Mouse (Mus musculus): Measurements from ENCODE around the gene Dnah8. TPM values are rescaled to one million over a fixed set of nuclear protein-coding genes. Genes with fewer than 3 reads are reported as not detected.
"Not testable (repeated sequence)": the region's sequence is repeated elsewhere in the genome, so short reads cannot be mapped to it uniquely, and the experiment has no call there.

Dnah8 gene
- total RNA-seq, 2 experiments from 2014 or later, result 1.4 to 2.4 TPM

GRCm38 (mm10) chr17:30609305-30609979 lies 14.7 kb upstream of the Dnah8 start:
- DNase-seq, result no peak

- no peak for DNase-seq
Observed at GRCm38 (mm10) chr17:30609980-30610307, 14.2 kb upstream of the Dnah8 start.

DNA sequence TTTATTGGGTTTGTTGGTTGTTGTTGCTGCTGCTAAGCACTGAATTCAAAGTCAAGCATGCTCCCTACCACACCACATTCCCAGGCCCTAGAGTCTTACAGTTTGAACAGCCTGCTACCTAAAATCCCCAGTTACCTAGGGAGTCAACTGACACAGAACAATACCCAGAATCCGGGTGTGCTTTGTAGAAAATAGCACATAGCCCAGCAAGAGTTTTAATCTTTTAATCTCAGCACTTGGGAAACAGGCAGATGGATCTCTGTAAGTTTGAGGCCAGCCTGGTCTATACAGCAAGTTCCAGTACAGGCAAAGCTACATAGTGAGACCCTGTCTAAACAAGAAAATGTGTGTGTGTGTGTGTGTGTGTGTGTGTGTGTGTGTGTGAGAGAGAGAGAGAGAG lies 13.4 kb upstream of the Dnah8 start:
- DNase-seq, result no peak

DNA sequence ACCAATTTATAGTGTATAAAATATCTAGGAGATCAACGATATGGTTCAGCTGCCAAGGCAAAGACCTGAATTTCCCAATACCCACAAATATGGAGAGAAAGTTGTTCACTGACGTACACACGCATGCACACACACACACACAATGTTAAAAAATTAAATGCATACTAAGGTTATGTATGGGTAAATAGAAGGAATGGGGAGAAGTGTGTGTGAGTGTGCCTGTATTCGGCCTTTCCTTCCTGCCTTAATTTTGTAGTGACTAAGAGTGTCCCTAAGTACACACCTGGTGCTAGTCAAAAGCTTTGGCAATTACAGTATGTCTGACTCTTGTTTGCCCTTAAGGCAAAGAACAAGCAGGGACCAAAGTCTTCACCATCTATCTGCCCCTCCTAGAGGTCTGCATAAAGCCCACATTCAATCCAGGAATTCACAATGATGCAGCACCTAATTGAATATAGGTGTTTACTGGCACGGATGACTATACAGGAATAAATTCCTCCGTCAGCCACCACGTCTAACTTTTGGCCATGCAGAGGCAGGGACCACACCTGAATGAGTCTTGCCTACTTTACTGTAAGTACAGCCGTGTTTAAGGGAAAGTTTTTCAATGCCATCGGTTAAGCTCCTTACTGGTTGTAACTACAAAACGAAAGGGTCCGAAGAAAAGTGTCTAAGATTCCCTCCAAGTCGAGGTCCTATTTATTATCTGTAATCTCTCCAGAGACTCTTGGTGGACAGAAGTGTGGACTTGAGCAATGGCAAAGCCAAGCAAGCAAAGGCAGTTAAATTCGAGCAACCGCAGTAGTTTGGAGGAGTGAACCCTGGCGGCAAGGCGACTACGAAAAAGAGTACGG lies 12.7 kb upstream of the Dnah8 start:
- DNase-seq, result no peak

DNA sequence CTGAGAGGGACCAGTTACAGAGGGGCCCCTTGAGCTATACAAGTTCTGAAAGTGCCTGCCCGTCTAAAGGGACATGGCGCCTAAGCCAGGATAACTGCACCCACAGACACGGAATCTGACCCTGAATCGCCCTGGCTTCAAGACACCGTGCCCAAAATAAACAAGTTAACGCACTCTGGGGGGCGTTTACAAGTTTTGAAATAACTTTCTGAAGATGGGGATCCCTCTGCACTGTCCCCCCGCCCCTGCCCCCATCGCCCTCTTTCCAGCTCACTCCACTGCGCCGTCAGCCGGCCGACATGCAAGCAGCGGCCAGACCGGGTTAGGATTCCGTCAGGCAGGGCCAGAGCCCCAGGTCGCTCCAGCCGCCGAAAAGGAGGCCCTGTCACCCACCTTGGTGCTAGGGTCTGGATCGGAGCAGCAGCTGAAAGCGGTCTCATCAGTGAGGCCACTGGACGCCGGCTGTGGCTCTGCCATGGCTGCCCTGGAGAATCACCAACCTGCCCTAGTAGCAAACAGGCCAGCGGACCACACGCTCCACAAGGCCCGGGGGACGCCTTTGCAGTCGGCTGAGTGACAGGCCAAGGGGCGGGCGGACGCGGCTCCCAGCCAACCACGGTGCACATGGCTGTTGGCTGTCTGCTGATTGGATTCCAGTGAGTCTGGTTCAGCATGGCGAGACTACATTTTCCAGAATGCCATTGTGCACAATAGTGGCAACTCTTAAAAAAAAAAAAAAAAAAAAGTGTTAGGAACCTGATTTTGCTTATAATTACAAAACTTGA lies 11.9 kb upstream of the Dnah8 start:
- peak; percentile 100 for DNase-seq

DNA sequence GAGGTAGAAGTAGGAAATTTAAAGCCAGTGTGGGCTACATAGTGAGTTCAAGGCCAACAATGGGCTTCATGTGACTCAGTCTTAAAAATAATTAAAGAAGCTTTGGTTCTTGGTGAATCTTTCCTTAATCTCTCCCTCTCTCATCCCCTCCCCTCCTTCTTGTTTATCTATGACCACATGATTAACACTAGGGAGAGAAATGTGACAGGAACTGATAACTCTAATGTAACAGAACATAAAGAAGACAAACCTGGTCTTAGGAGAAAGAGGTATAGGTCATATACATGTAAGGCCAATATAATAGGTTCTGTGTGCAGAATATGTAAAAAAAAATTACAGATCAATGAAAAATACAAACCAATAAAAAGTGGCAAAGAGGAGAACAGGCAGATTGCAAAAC lies 10.8 kb upstream of the Dnah8 start:
- no peak for DNase-seq

DNA sequence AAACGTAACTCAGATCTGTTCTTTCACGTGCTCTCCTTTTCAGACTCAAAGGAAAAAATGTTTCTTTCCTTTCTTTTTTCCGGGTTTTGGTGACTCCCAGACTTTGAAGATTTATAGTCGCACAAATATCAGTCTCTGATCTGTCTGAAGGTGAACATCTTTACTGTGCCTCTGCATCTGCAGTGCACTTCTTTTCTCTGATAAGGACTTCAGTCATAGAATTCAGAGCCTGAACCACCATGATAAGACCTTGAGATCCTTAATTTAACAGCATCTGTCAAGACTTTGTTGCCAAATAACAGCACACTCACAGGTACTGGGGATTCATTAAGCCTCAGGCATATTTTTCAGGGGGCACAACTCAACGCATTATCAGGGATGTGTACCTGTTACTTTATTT lies 8.0 kb upstream of the Dnah8 start:
- DNase-seq, result no peak

GRCm38 (mm10) chr17:30618136-30618891 lies 5.8 kb upstream of the Dnah8 start:
- DNase-seq, result no peak

- no peak for DNase-seq
Observed at GRCm38 (mm10) chr17:30619153-30619552, 5.0 kb upstream of the Dnah8 start.

GRCm38 (mm10) chr17:30620548-30620947 lies 3.6 kb upstream of the Dnah8 start:
- no peak for DNase-seq

- DNase-seq, result no peak
Observed at GRCm38 (mm10) chr17:30621450-30621849, 2.7 kb upstream of the Dnah8 start.

- no peak for DNase-seq
Observed at GRCm38 (mm10) chr17:30623200-30623599, 954 bp upstream of the Dnah8 start.

DNA sequence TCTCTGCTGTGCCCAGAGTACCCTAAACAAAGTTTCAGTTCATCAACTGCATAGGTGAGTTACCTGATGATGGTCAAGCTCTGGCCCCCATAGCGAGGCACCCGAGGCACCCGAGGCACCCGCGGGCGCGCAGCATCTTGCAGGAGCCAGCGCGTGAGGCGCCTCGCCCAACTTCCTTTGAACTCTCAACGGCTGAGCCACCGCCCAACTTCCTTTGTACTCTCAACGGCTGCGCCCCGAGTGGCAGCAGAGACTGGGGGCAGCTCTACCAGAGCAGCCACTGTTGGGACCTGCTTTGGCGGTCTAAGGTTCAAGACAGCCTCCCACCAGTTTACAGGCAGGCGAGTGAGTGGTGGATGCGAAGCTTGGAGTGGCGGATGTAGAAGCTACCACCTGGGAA lies 2.6 kb downstream of the Dnah8 start, which contains the start of gene Glo1:
Gene Glo1, minus strand, starts transcription at position 153 of the 400 bp plus-strand sequence.
- not testable (repeated sequence) for DNase-seq

DNA sequence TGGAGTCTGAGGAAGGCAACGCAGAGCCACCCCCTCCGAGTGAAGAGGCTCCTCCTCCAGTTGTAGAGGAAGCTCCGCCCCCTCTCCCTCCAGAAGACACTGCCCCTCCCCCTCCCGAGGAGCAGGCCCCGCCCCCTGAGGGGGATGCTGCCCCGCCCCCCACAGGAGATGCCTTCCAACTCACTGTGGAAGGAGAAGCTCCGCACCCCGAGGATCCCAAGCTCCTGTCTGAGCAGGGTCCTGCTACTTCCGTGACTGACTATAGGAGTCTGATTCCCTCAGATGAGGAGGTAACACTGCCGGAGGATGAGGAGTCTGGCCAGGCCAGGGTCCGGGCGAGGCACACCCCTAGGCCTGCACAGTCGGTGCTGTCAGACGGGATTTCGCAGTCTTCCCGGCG lies 11.2 kb downstream of the Dnah8 start:
- DNase-seq, result peak; percentile 31

GRCm38 (mm10) chr17:30637714-30638113 lies 13.6 kb downstream of the Dnah8 start:
- no peak for DNase-seq

- no peak for DNase-seq
Observed at GRCm38 (mm10) chr17:30638996-30639395, 14.8 kb downstream of the Dnah8 start.

- DNase-seq, result no peak
Observed at GRCm38 (mm10) chr17:30640896-30641295, 16.7 kb downstream of the Dnah8 start.

GRCm38 (mm10) chr17:30648770-30649169 lies 24.6 kb downstream of the Dnah8 start:
- DNase-seq, result no peak

GRCm38 (mm10) chr17:30653010-30653409 lies 28.9 kb downstream of the Dnah8 start:
- DNase-seq, result no peak

DNA sequence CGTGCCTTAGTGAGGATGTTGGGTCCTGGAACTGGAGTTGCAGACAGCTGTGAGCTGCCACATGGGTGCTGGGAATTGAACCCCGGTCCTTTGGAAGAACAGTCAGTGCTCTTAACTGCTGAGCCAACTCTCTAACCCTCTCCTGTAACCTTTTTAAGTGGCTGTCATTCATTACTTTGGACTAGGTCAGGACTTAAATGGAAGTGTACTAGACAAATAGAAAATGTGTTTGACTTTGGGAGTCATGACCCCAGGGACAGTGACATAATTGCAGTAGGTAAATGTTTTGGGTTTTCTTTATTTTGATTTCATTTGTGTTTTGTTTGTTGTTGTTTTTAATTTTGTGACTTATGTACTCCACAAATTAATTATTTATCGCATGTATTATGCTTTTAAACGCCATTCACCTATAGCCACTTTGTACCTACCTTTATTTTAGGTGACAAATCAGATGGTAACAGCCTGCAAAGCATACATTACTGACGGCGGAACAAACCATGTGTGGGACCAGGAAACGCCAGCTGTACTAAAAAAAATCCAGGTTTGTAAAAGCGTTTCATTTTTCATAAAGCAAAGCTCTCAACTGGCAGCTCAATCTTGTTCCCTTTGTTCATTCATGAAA lies 33.5 kb downstream of the Dnah8 start:
- DNase-seq, result no peak

DNA sequence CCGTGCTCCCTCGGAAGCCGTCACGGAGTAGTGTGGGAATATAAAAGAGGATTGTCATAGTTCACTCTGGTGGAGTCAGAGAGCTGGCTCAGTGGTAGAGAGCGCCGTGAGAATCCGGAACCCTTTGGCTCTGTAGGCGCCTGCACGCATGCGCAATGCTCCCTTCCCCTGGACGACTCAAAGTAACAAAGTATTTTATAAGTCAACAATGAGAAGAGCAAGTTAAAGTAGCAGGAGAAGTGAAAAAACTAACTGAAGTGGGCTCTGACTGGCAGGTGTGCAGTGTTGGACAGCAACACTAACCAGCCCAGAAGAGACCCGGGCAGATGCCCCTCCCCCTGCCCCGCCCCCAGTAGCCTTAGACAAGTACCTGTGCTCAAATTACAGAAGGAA lies 34.0 kb downstream of the Dnah8 start:
- peak; percentile 81 for DNase-seq

GRCm38 (mm10) chr17:30662131-30662530 lies 38.0 kb downstream of the Dnah8 start:
- no peak for DNase-seq

Data from adrenal gland, postnatal 10 days (tissue).